Mouse (Mus musculus) thymus, adult 2 months (tissue): Measurements from ENCODE around the gene Rap1gap2.

Experiments
- CTCF ChIP-seq: fragments of 200-500 bp; IDR thresholded peaks from 2 replicates; pipeline ENCODE4 v1.5.1; 2012; ENCODE audit warnings: mild to moderate bottlenecking, control low read depth, low read length, moderate library complexity, borderline replicate concordance; ENCODE audit not compliant: control insufficient read depth, poor library complexity, insufficient read depth; ENCODE audit errors: extremely low read depth
- POLR2A ChIP-seq: fragments of 200-500 bp; IDR thresholded peaks from 2 replicates; pipeline ENCODE4 v1.6.1; 2012; ENCODE audit warnings: mild to moderate bottlenecking, low read length, control low read depth, moderate library complexity; ENCODE audit not compliant: control insufficient read depth, poor library complexity, insufficient read depth; ENCODE audit errors: extremely low read depth

DNA sequence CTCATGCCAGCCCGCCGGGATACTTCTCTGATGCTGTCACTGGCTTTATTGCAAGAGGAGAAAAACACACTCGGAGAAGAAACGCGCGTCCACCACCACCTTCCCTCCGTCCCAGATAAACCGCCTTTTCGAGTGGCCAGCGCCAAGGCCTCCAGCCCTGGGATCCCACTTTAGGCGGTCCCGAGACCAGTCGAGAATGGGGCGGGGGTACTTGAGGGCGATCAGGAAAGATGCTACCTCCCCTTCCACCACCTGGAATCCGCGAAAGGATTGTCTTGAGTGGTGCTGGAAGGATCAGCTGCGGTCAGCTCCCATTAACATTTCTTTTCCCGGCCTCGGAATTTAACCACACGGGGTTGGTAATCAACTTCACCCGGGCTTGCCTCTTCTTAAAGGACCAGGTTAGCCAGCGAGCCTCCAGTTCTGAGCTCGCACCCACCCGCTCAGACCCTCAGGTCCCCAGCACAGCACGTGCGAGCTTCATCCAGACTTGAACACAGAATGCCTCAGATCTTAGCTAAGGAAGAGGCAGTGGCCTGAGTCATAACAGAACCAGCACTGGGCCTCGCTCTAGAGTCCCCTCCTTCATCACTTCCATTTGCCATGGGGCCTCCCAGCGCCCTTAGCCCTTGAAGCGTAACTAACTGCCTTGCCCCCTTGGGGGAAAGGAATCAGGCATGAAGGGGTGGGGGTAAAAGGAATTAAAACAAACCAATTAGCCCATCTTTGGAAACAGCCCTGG lies 87.3 kb downstream of the Rap1gap2 start:
- TF ChIP-seq CTCF (no peak), POLR2A (no peak)
